Mouse (Mus musculus) midbrain, embryonic 15.5 days (tissue): ENCODE data around the gene Rbm20. TPM values are rescaled to one million over a fixed set of nuclear protein-coding genes. Genes with fewer than 3 reads are reported as not detected.

Source experiments
- ATAC-seq: fragments of 200-750 bp; cut with Nextera tagmentation; replicated peaks from 2 replicates; pipeline ENCODE4 v1.8.0; 2017; ENCODE audit warnings: moderate TSS enrichment
- H3K27ac ChIP-seq: fragments of 300-500 bp; sonication (generic); 2 replicates; pipeline ENCODE4 v1.5.1; 2015; ENCODE audit warnings: mild to moderate bottlenecking, inconsistent platforms
- H3K27me3 ChIP-seq: fragments of 300-500 bp; sonication (generic); replicated peaks from 2 replicates; pipeline ENCODE4 v1.6.1; 2015; ENCODE audit warnings: inconsistent platforms
- H3K36me3 ChIP-seq: fragments of 300-500 bp; sonication (generic); replicated peaks from 2 replicates; pipeline ENCODE4 v1.6.1; 2015; ENCODE audit warnings: inconsistent platforms
- H3K4me1 ChIP-seq: fragments of 300-500 bp; sonication (generic); 2 replicates; pipeline ENCODE4 v1.6.1; 2015; ENCODE audit warnings: inconsistent platforms
- H3K4me2 ChIP-seq: fragments of 300-500 bp; sonication (generic); 2 replicates; pipeline ENCODE4 v1.6.1; 2015; ENCODE audit warnings: inconsistent platforms, mild to moderate bottlenecking, moderate library complexity
- H3K4me3 ChIP-seq: fragments of 300-500 bp; sonication (generic); 2 replicates; pipeline ENCODE4 v1.5.1; 2015; ENCODE audit warnings: mild to moderate bottlenecking, inconsistent platforms
- H3K9ac ChIP-seq: fragments of 300-500 bp; sonication (generic); 2 replicates; pipeline ENCODE4 v1.6.1; 2015; ENCODE audit warnings: mild to moderate bottlenecking, inconsistent platforms
- H3K9me3 ChIP-seq: fragments of 300-500 bp; sonication (generic); 2 replicates; pipeline ENCODE4 v1.6.1; 2016; ENCODE audit warnings: inconsistent platforms
- WGBS: fragments of 180-500 bp; shearing (Covaris S2); methylation state at CpG from one replicate; pipeline ENCODE4 v1.1.7; 2015; ENCODE audit warnings: mixed read lengths; 5-methylcytosine and 5-hydroxymethylcytosine counted together
- polyA plus RNA-seq: library from polyadenylated mRNA; unstranded; fragments of >200 nt; fragmentation: Nextera tagmentation; extraction: Ambion mirVana; gene quantifications from 2 replicates; pipeline ENCODE4 v1.2.1, GENCODE M21; 2015

Gene Rbm20
- polyA plus RNA-seq, result 0.87 and 1.0 TPM in 2 replicates

- Histone ChIP-seq H3K27ac (no peak within 1 kb of the TSS), H3K9ac (peak within 1 kb of the TSS; percentile 49), H3K4me3 (peak within 1 kb of the TSS; percentile 64), H3K36me3 (no peaks in the 10 kb centered on the region), H3K4me1 (peaks cover 16% of the 10 kb centered on the region), H3K4me2 (peak within 1 kb of the TSS; percentile 100), H3K27me3 (peaks cover 51% of the 10 kb centered on the region), H3K9me3 (no peaks in the 10 kb centered on the region)
- WGBS, result under 1% methylated on average over 80 of the region's 82 CpGs
- peak; percentile 83 for ATAC-seq
Observed at GRCm38 (mm10) chr19:53676718-53677634, at the start of gene Rbm20. TSS of gene Rbm20 (plus strand) at chr19:53677306.

- ATAC-seq, result no peak
- H3K4me1 ChIP-seq, result no peaks in the 10 kb centered on the region
- no peaks in the 10 kb centered on the region for H3K9me3 ChIP-seq
- H3K4me2 ChIP-seq, result no peak overlapping the region
- H3K4me3 ChIP-seq, result no peak overlapping the region
- peaks cover 66% of the 10 kb centered on the region for H3K36me3 ChIP-seq
- 93% methylated on average over 2 of the region's 2 CpGs for WGBS
- no peak overlapping the region for H3K27ac ChIP-seq
- H3K27me3 ChIP-seq, result no peaks in the 10 kb centered on the region
- no peak overlapping the region for H3K9ac ChIP-seq
Observed at GRCm38 (mm10) chr19:53638041-53638440, 39.1 kb upstream of the Rbm20 start.

DNA sequence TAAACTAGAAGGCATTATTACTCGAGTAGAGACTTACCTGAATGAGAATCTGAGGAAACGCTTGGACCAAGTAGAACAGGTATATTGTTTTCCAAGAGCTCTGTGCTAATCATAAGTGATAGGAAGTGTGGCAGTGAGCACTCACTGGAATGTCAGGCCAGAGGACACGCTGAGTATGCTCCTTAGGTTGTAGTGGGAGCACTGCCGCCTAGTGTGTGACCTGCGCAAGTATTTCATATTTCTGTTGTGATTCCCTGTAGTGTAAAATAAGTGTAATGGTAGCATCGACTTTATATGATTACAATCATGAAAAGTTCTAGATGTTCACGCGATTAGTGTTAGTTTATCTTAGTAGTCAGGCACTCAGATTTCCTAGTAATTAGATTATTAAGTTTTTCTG, 38.4 kb upstream of the Rbm20 start:
- no peaks in the 10 kb centered on the region for H3K4me1 ChIP-seq
- H3K9me3 ChIP-seq, result no peaks in the 10 kb centered on the region
- no peak overlapping the region for H3K4me2 ChIP-seq
- no peak overlapping the region for H3K27ac ChIP-seq
- H3K36me3 ChIP-seq, result peaks cover 66% of the 10 kb centered on the region
- H3K4me3 ChIP-seq, result no peak overlapping the region
- no peak for ATAC-seq
- H3K27me3 ChIP-seq, result no peaks in the 10 kb centered on the region
- WGBS, result 94% methylated on average over 8 of the region's 8 CpGs
- no peak overlapping the region for H3K9ac ChIP-seq

GRCm38 (mm10) chr19:53644020-53644595, 33.0 kb upstream of the Rbm20 start:
- H3K9me3 ChIP-seq, result no peaks in the 10 kb centered on the region
- H3K27ac ChIP-seq, result no peak overlapping the region
- WGBS, result 96% methylated on average over 9 of the region's 9 CpGs
- no peaks in the 10 kb centered on the region for H3K27me3 ChIP-seq
- H3K4me2 ChIP-seq, result no peak overlapping the region
- peaks cover 59% of the 10 kb centered on the region for H3K36me3 ChIP-seq
- H3K4me1 ChIP-seq, result peaks cover 3% of the 10 kb centered on the region; the same call in 1 of the 2 replicates
- no peak overlapping the region for H3K9ac ChIP-seq
- no peak for ATAC-seq
- H3K4me3 ChIP-seq, result no peak overlapping the region

DNA sequence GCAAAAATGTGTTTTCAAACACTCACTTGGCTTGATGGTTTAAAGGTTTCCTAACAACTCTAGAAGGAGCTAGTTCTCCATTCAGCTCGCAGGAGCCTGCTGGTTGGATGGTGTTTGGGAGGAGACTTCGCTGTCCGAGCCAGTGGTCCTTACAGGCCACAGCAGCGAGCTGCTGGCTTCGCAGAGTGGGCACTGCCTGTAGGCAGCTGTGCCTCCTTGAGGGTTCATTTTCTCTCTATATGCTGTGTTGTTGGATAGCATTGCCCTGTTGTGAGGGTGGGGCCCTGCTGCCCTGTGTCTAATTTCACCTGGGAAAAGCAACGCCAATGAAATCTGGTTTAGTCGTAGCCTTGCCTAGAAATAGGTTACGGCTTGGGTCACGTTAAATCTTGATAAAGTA, 29.8 kb upstream of the Rbm20 start:
- Histone ChIP-seq H3K9ac (no peak overlapping the region), H3K4me2 (no peak overlapping the region), H3K9me3 (no peaks in the 10 kb centered on the region), H3K36me3 (peaks cover 32% of the 10 kb centered on the region), H3K27me3 (no peaks in the 10 kb centered on the region), H3K27ac (no peak overlapping the region), H3K4me3 (no peak overlapping the region), H3K4me1 (peaks cover 4% of the 10 kb centered on the region; the same call in 1 of the 2 replicates)
- no peak for ATAC-seq
- 89% methylated on average over 9 of the region's 9 CpGs for WGBS

GRCm38 (mm10) chr19:53648056-53648455, 29.1 kb upstream of the Rbm20 start:
- H3K4me1 ChIP-seq, result peaks cover 11% of the 10 kb centered on the region; the same call in 1 of the 2 replicates
- H3K4me3 ChIP-seq, result no peak overlapping the region
- no peaks in the 10 kb centered on the region for H3K9me3 ChIP-seq
- H3K27me3 ChIP-seq, result no peaks in the 10 kb centered on the region
- peaks cover 30% of the 10 kb centered on the region for H3K36me3 ChIP-seq
- no peak overlapping the region for H3K9ac ChIP-seq
- 46% methylated on average over 5 of the region's 5 CpGs for WGBS
- ATAC-seq, result no peak
- H3K4me2 ChIP-seq, result no peak overlapping the region
- H3K27ac ChIP-seq, result no peak overlapping the region

DNA sequence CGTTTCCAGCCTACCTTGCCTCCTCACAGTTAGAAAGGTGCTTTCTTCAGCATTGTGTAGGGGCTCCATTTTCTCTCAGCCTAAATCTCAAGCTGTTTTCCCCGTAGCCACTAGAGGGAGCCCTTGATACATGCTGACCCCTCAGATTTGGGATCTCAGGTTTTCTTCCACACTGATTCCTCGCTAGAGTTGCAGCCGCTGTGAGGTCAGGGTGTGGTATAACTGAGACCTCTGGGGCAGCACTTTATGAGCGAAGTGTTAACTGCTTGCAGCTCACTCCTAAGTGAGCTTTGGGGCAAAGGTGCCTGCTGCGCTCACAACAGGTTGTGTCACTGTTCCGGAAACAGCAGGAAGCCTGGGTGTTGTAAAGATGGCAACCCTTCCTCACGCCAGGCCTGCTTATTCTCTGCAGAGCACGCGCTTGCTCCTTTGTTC, 28.3 kb upstream of the Rbm20 start:
- no peaks in the 10 kb centered on the region for H3K9me3 ChIP-seq
- H3K9ac ChIP-seq, result no peak overlapping the region
- peaks cover 13% of the 10 kb centered on the region; the same call in 1 of the 2 replicates for H3K4me1 ChIP-seq
- H3K4me3 ChIP-seq, result no peak overlapping the region
- 37% methylated on average over 10 of the region's 10 CpGs for WGBS
- no peaks in the 10 kb centered on the region for H3K27me3 ChIP-seq
- H3K27ac ChIP-seq, result no peak overlapping the region
- peaks cover 23% of the 10 kb centered on the region for H3K36me3 ChIP-seq
- H3K4me2 ChIP-seq, result 0 out of 2 replicates have a peak overlapping the region, but pooled peaks have one; percentile 17
- peak; percentile 72 for ATAC-seq

GRCm38 (mm10) chr19:53649361-53649760, 27.7 kb upstream of the Rbm20 start:
- Histone ChIP-seq H3K9ac (no peak overlapping the region), H3K4me2 (0 out of 2 replicates have a peak overlapping the region, but pooled peaks have one; percentile 17), H3K27me3 (no peaks in the 10 kb centered on the region), H3K4me3 (no peak overlapping the region), H3K4me1 (peaks cover 15% of the 10 kb centered on the region; the same call in 1 of the 2 replicates), H3K9me3 (no peaks in the 10 kb centered on the region), H3K27ac (no peak overlapping the region), H3K36me3 (peaks cover 20% of the 10 kb centered on the region)
- 71% methylated on average over 6 of the region's 6 CpGs for WGBS
- ATAC-seq, result peak; percentile 28; the same call in 1 of the 2 replicates

- 42% methylated on average over 5 of the region's 5 CpGs for WGBS
- H3K9ac ChIP-seq, result no peak overlapping the region
- no peak for ATAC-seq
Observed at GRCm38 (mm10) chr19:53649802-53650201, 27.3 kb upstream of the Rbm20 start.

DNA sequence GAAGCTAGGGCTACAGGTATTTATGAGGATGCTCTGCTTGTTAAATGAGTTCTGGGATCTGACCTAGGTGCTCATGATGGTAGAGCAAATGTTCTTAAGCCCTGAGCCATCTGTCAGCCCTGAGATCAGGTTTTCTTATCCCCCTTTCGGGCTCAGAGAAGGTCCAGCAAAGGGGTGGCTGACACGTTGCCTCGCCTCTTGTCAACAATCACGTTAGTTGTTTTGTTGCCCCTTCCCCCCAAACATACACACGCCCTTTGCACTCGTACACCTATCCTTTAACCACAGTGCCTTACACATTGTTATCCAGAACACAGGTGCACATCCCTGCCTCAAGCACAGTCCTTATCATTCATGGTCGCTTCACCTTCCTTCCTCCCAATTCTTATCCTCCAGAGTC, 26.2 kb upstream of the Rbm20 start:
- Histone ChIP-seq H3K9ac (no peak overlapping the region), H3K4me1 (peaks cover 15% of the 10 kb centered on the region; the same call in 1 of the 2 replicates), H3K36me3 (peaks cover 9% of the 10 kb centered on the region), H3K27ac (no peak overlapping the region), H3K4me2 (no peak overlapping the region), H3K27me3 (no peaks in the 10 kb centered on the region), H3K9me3 (no peaks in the 10 kb centered on the region), H3K4me3 (no peak overlapping the region)
- ATAC-seq, result no peak
- 88% methylated on average over 7 of the region's 7 CpGs for WGBS

More at GRCm38 (mm10) chr19:53649802-53650201, 27.3 kb upstream of the Rbm20 start:
- H3K4me2 ChIP-seq, result no peak overlapping the region
- H3K36me3 ChIP-seq, result peaks cover 18% of the 10 kb centered on the region
- peaks cover 15% of the 10 kb centered on the region; the same call in 1 of the 2 replicates for H3K4me1 ChIP-seq
- no peaks in the 10 kb centered on the region for H3K9me3 ChIP-seq
- H3K27me3 ChIP-seq, result no peaks in the 10 kb centered on the region
- H3K27ac ChIP-seq, result no peak overlapping the region
- H3K4me3 ChIP-seq, result no peak overlapping the region

DNA sequence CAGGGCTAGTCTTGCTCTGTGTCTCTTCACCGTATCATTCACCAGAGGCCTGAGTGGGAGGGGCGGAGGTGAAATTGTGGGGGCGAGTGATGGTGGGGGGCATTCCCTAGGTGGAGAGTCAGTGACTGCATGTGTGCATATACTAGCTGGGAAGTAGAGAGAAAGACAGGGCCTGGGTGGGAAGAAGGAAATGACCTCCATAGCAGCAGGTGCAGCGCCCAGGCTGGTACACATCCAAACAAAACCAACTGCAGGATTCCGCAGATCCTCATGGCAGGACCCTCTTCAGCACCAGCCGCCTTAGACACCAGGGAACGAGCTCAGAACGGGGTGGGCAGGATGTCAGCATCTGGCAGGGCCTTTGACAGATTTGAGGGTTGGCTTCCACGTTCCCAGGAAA, 24.8 kb upstream of the Rbm20 start:
- H3K9me3 ChIP-seq, result no peaks in the 10 kb centered on the region
- H3K4me2 ChIP-seq, result no peak overlapping the region
- no peaks in the 10 kb centered on the region for H3K36me3 ChIP-seq
- H3K4me1 ChIP-seq, result peaks cover 15% of the 10 kb centered on the region; the same call in 1 of the 2 replicates
- no peak for ATAC-seq
- 58% methylated on average over 9 of the region's 9 CpGs for WGBS
- no peak overlapping the region for H3K4me3 ChIP-seq
- no peaks in the 10 kb centered on the region for H3K27me3 ChIP-seq
- H3K9ac ChIP-seq, result no peak overlapping the region
- no peak overlapping the region for H3K27ac ChIP-seq
